Mouse (Mus musculus) adrenal gland, adult 10 weeks (tissue): Measurements from ENCODE around the gene Zfp617. TPM values are rescaled to one million over a fixed set of nuclear protein-coding genes. Genes with fewer than 3 reads are reported as not detected.

Experiments used
- polyA plus RNA-seq: library from polyadenylated mRNA; stranded (reverse); fragments of 350-450 nt; fragmentation: Illumina TruSeq; extraction: RNeasy Lipid Tissue Mini Kit (QIAGEN cat#74804); gene quantifications from one replicate; pipeline ENCODE4 v1.2.3, GENCODE M21; 2014; ENCODE audit warnings: low read depth, low replicate concordance

Zfp617 gene
- 130 TPM for polyA plus RNA-seq

DNA sequence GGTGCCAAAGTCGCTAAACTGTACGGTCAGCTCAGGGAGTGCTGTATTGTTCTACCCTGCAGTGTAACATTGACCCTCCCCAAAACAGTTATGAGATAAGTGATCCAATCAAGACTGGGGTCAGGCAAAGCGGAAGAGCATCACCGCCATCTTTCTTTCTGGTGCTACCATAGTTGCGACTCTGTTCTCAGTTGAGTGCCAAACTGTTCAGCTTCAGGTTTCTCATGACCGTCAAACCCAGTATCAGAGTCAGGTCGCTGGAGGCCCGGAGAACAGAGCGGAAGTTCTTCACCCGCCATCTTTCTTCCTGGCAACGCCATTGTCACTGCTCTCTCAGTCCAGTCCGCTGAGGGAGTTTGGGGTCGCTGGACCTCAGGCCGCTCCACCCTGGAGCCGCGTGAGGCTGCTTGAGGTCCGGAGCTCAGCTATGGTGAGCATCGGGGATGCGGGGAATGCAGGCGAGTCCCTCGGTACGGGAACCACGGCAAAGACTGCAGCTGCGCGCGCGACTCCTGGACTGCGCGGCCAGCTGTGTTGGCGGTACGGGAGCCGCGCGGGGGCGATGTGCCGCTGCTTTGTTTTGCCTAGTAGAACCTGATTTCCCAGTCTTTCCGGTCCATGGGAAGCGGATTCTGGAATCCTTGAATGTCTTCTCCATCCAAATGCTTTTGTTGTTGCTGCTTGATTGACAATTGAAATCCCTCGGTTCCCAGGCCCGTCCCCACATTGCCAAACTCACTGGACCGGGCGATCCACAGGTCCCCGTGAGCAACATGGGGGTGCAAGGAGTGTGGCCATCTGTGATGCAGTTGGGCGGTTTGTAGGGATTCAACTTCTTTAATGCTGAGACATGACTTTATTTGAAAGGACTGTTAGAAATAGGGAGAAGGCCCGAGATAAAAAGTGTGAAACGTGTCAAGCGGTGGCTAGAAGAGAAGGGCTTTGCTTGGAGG lies at the start of gene Zfp617, which contains the start of gene Zfp882:
Zfp617 (plus strand) TSS at position 327 of the 953 bp plus-strand sequence.
Zfp882 (plus strand) TSS at position 300 of the 953 bp plus-strand sequence.

DNA sequence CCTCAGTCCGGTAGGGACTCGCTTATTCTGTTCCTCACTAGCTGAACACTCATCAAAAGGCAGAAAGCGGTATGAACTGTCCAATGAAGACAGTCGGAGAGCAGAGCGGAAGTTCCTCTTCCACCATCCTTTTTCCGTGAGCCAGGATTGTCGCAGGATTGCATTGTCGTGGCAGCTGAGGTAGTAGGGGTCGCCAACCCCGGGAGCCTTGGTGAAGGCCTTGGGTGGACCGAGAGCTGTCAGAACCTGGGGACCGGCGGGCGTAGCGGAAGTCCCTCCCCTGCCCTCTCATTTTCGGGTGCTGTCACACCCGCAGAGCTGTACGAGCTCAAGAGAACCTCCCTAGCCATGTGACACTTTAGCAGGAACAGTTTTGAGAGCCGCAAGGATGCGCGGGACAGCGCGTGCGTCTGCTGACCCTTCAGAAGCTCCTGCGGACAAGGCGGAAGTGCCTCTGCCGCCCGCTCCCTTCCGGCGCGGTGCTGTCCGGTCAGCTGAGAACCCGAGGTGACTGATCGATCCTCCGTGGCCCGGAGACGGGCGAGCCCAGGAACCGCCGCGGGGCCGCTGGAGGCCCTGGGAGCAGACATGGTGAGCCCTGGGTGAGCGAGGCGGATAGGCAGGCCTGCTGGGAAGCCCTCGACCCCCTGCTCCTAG lies 26.7 kb upstream of the Zfp617 start, which contains the start of gene Zfp709:
Zfp709 (plus strand) TSS at position 402 of the 657 bp plus-strand sequence.

DNA sequence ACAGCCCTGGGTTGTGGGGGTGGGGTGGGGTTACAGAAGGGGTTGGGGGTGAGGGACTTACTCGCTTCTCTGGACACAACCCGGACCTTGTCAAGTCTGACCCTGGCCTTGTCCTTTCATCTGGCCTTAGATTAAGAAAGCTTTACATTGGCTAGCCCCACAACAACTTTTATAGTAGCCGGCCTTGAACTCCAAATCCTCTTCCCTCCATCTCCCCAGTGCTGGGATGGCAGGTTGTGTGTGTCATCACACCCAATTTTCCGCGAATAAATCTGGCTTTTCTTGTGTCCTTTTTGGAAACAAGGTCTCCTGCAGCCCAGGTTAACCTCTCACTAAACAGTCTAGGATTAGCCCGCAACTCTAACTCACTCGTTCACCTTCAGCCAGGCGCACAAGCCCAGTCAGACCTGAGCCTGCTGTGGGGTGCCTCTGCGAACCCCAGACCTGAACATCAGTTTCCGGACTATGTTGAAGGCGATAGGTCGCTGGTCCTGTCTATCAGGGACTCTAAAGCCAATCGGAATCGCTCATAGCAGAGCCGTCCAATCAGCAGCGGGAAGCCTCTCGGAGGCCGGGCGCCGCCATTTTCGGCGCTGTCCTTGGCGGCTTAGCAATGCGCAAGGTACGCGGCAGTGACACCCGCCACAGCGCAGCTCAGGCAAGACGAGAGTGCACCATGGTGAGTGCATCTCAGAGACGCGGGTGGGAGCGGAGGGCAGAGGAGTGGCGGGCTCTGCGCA lies 42.2 kb downstream of the Zfp617 start, which contains the start of gene Zfp961:
Zfp961 (plus strand) TSS at position 557 of the 740 bp plus-strand sequence.

Other genes with a start within 250 kb of the Zfp617 start
- 0.70 TPM for gene Unc13a, start 236.9 kb upstream of the Zfp617 start, polyA plus RNA-seq
- gene Jak3, start 232.3 kb upstream of the Zfp617 start, polyA plus RNA-seq, result not detected
- not detected for gene Insl3, start 219.4 kb upstream of the Zfp617 start, polyA plus RNA-seq
- gene B3gnt3, start 206.8 kb upstream of the Zfp617 start, polyA plus RNA-seq, result 9.2 TPM
- gene Fcho1, start 182.9 kb upstream of the Zfp617 start, polyA plus RNA-seq, result not detected
- gene Zfp709, start 26.6 kb upstream of the Zfp617 start, polyA plus RNA-seq, result 19.0 TPM
- 14.7 TPM for gene Zfp882, start within 50 bp of the Zfp617 start, polyA plus RNA-seq
- 54.8 TPM for gene Zfp961, start 42.4 kb downstream of the Zfp617 start, polyA plus RNA-seq
- not detected for gene Cyp4f18, start 101.0 kb downstream of the Zfp617 start, polyA plus RNA-seq
- gene Olfr372, start 132.6 kb downstream of the Zfp617 start, polyA plus RNA-seq, result not detected
- not detected for gene Olfr373, start 174.5 kb downstream of the Zfp617 start, polyA plus RNA-seq
- not detected for gene Olfr374, start 198.4 kb downstream of the Zfp617 start, polyA plus RNA-seq
- gene Tpm4, start 226.3 kb downstream of the Zfp617 start, polyA plus RNA-seq, result 455 TPM